Mouse (Mus musculus): ENCODE data around the gene Mtus2. TPM values are rescaled to one million over a fixed set of nuclear protein-coding genes. Genes with fewer than 3 reads are reported as not detected.
"Not testable (repeated sequence)": the region's sequence is repeated elsewhere in the genome, so short reads cannot be mapped to it uniquely, and the experiment has no call there.

The Mtus2 gene
- total RNA-seq, 2 experiments from 2014 or later: 0.35 to 0.73 TPM

GRCm38 (mm10) chr5:148154727-148155126 is 197.6 kb downstream of the Mtus2 start:
- DNase-seq: no peak
- intact Hi-C loops (cut with DNase I; ENCODE audit: low total_unique reads): no loop called here

- DNase-seq: no peak
- intact Hi-C loops (cut with DNase I; ENCODE audit: low total_unique reads): no loop called here
Measured at GRCm38 (mm10) chr5:148159328-148159727, 202.2 kb downstream of the Mtus2 start.

- no peak for DNase-seq
- intact Hi-C loops (cut with DNase I; ENCODE audit: low total_unique reads): no loop called here
Measured at GRCm38 (mm10) chr5:148160529-148161154, 203.5 kb downstream of the Mtus2 start.

GRCm38 (mm10) chr5:148165111-148165510 is 208.0 kb downstream of the Mtus2 start:
- no peak for DNase-seq
- intact Hi-C loops (cut with DNase I; ENCODE audit: low total_unique reads): no loop called here

- no peak for DNase-seq
- intact Hi-C loops (cut with DNase I; ENCODE audit: low total_unique reads): no loop called here
Measured at GRCm38 (mm10) chr5:148175091-148175490, 218.0 kb downstream of the Mtus2 start.

GRCm38 (mm10) chr5:148175742-148176426 is 218.8 kb downstream of the Mtus2 start:
- intact Hi-C loops (cut with DNase I; ENCODE audit: low total_unique reads): no loop called here
- DNase-seq: no peak

- intact Hi-C loops (cut with DNase I; ENCODE audit: low total_unique reads); DNase-seq: not testable (repeated sequence)
Measured at GRCm38 (mm10) chr5:148176539-148176938, 219.4 kb downstream of the Mtus2 start.

- DNase-seq: no peak
- intact Hi-C loops (cut with DNase I; ENCODE audit: low total_unique reads): no loop called here
Measured at GRCm38 (mm10) chr5:148179231-148179630, 222.1 kb downstream of the Mtus2 start.

- peak; percentile 39 for DNase-seq
- intact Hi-C loops (cut with DNase I; ENCODE audit: low total_unique reads): loop anchor here (5.0 kb wide), 1 partner anchor 57 kb away; no protein-coding TSS in a partner anchor
Measured at GRCm38 (mm10) chr5:148180590-148181307, 223.6 kb downstream of the Mtus2 start.

- intact Hi-C loops (cut with DNase I; ENCODE audit: low total_unique reads): loop anchor here (5.0 kb wide), 1 partner anchor 56 kb away; no protein-coding TSS in a partner anchor
- DNase-seq: peak; percentile 11
Measured at GRCm38 (mm10) chr5:148181308-148181630, 224.1 kb downstream of the Mtus2 start.

- intact Hi-C loops (cut with DNase I; ENCODE audit: low total_unique reads): loop anchor here (5.0 kb wide), 1 partner anchor 55 kb away; no protein-coding TSS in a partner anchor
Measured at GRCm38 (mm10) chr5:148181901-148182300, 224.8 kb downstream of the Mtus2 start.

GRCm38 (mm10) chr5:148185898-148186297 is 228.8 kb downstream of the Mtus2 start:
- DNase-seq: no peak
- intact Hi-C loops (cut with DNase I; ENCODE audit: low total_unique reads): no loop called here

More at GRCm38 (mm10) chr5:148181901-148182300, 224.8 kb downstream of the Mtus2 start:
- DNase-seq: no peak

GRCm38 (mm10) chr5:148191416-148191815 is 234.3 kb downstream of the Mtus2 start:
- no peak for DNase-seq
- intact Hi-C loops (cut with DNase I; ENCODE audit: low total_unique reads): no loop called here

- intact Hi-C loops (cut with DNase I; ENCODE audit: low total_unique reads): no loop called here
Measured at GRCm38 (mm10) chr5:148211831-148212230, 254.7 kb downstream of the Mtus2 start.

GRCm38 (mm10) chr5:148216786-148217185 is 259.7 kb downstream of the Mtus2 start:
- intact Hi-C loops (cut with DNase I; ENCODE audit: low total_unique reads): no loop called here
- no peak for DNase-seq

More at GRCm38 (mm10) chr5:148211831-148212230, 254.7 kb downstream of the Mtus2 start:
- no peak for DNase-seq

- intact Hi-C loops (cut with DNase I; ENCODE audit: low total_unique reads): no loop called here
- DNase-seq: no peak
Measured at GRCm38 (mm10) chr5:148222898-148223297, 265.8 kb downstream of the Mtus2 start.

GRCm38 (mm10) chr5:148224004-148224403 is 266.9 kb downstream of the Mtus2 start:
- intact Hi-C loops (cut with DNase I; ENCODE audit: low total_unique reads): no loop called here
- DNase-seq: no peak

- DNase-seq: no peak
- intact Hi-C loops (cut with DNase I; ENCODE audit: low total_unique reads): no loop called here
Measured at GRCm38 (mm10) chr5:148233714-148234113, 276.6 kb downstream of the Mtus2 start.

GRCm38 (mm10) chr5:148236616-148237015 is 279.5 kb downstream of the Mtus2 start:
- DNase-seq: no peak
- intact Hi-C loops (cut with DNase I; ENCODE audit: low total_unique reads): loop anchor here (5.0 kb wide), 1 partner anchor 54 kb away; no protein-coding TSS in a partner anchor

- no peak for DNase-seq
- intact Hi-C loops (cut with DNase I; ENCODE audit: low total_unique reads): loop anchor here (5.0 kb wide), 1 partner anchor 57 kb away; no protein-coding TSS in a partner anchor
Measured at GRCm38 (mm10) chr5:148239067-148239466, 281.9 kb downstream of the Mtus2 start.

All from gastrocnemius, postnatal 14 days (tissue).